Mouse (Mus musculus): ENCODE measurements around the gene Hspa8.

DNA sequence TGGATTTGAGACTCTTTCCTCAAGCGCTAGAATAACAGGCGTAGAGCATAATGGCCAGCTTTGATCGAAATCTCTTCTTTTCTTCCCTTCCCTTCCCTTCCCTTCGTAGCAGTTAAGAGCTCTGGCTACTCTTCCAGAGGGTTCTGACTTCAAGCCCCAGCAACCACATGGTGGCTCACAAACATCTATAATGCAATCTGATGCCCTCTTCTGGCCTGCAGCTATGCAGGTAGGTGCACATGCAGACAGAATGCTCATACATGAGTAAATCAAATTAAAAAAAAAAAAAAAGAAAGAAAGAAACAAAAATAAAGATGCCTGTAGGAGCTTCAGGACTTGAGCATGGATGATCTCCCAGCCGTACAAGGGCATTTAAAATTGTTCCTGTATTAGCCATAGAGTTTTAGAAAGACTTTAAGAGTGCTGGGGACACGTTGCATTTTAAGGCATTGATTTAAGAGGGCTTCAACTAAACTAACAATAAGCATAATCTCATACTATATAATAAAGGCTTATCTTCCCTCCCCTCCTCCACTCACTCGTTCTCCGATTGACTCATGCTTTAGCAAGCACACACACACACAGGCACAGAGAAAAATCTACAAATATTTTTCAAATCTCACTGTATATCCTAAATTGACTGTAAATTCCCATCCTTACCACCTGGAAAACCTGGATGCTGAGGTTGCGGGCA lies 35.8 kb upstream of the Hspa8 start:
- TF ChIP-seq CTCF (IDR thresholded peaks at IDR 0.05 in 2 of 3, conservative IDR thresholded peaks at IDR 0.05 in 1 of 3; ENCODE audit: control insufficient read depth in 1 of 3, insufficient read depth in 1 of 3, low read depth in 2 of 3, low read length in 3 of 3, poor library complexity in 1 of 3, severe bottlenecking in 1 of 3) (no peak), MYB (IDR thresholded peaks at IDR 0.05; ENCODE audit: low read depth, low read length) (no peak), POLR2A (IDR thresholded peaks at IDR 0.05; ENCODE audit: control insufficient read depth in 1 of 2, insufficient read depth in 1 of 2, low read depth in 1 of 2, low read length in 2 of 2, poor library complexity in 1 of 2) (no peak), MEF2A (IDR thresholded peaks at IDR 0.05; ENCODE audit: extremely low read depth, insufficient replicate concordance, low read depth, low read length, poor library complexity, severe bottlenecking) (no peak), MAX (IDR thresholded peaks at IDR 0.05; ENCODE audit: low read length) (no peak), GABPA (IDR thresholded peaks at IDR 0.05; ENCODE audit: low read depth, low read length) (no peak), RCOR1 (IDR thresholded peaks at IDR 0.05; ENCODE audit: low read depth, low read length) (no peak), POLR2AphosphoS5 (IDR thresholded peaks at IDR 0.05; ENCODE audit: borderline replicate concordance, low read depth, low read length) (no peak), ZMIZ1 (IDR thresholded peaks at IDR 0.05; ENCODE audit: low read depth, low read length) (no peak), MAFK (IDR thresholded peaks at IDR 0.05; ENCODE audit: borderline replicate concordance, low read depth, low read length) (no peak)
